Mouse (Mus musculus): Measurements from ENCODE around the gene Kctd20.

DNA sequence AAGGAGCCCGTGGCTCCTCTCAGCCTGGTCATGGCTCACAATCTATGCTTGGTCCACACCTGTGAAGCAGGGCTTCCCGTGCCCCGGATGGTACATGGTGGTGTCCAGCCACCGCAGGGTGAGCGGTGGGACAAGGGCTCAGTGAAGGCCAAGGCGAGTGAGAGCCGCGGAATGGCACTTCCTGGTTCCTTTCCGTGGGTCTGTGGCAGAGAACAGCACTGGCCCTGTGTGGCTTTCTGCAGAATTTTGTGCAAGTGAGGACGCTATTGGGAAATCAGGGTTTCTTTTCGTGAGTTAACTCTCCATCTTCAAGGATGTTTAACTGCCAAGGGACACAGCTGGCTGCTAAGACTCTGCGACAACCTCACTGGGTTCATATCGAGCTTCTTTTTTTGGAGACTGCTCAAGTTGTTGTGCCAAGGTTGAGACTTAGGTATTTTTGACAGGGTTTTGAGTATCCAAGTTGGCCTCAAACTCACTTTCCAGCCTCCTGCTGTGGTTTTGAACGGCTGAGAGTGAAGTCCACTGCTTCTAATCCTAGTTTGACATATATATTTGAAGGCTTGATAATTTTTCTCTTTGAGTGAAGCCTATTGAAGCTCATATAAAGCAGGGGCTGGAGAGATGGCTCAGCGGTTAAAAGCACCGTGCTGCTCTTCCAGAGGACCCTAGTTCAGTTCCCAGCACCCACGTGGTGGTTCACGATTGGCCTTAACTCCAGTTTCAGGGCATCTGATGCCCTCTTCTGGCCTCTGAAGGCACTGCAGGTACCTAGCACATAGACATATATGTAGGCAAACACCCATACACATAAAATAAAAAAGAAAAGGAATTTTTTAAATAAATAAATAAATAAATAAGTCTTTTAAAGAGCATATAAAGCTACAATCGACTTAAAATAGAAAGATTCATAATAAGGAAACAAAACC is 4.5 kb upstream of the Kctd20 start:
- peak; percentile 39 for TF ChIP-seq CTCF (IDR thresholded peaks at IDR 0.05)
- TF ChIP-seq POLR2A (IDR thresholded peaks at IDR 0.05; ENCODE audit: insufficient read depth, low read depth, low read length) = no peak
- no peak for TF ChIP-seq EP300 (IDR thresholded peaks at IDR 0.05; ENCODE audit: insufficient read depth, low read depth, low read length)
